Mouse (Mus musculus) heart, embryonic 12.5 days (tissue): ENCODE results near the gene Ccl17. TPM values are rescaled to one million over a fixed set of nuclear protein-coding genes. Genes with fewer than 3 reads are reported as not detected.

ENCODE experiments used
- ATAC-seq: fragments of 200-750 bp; cut with Nextera tagmentation; 2 replicates; pipeline ENCODE4 v1.8.0; 2017; ENCODE audit warnings: moderate TSS enrichment, moderate library complexity; ENCODE audit not compliant: insufficient number of reproducible peaks, low FRiP score
- H3K27ac ChIP-seq: fragments of 300-500 bp; sonication (generic); 2 replicates; pipeline ENCODE4 v1.5.1; 2016; ENCODE audit warnings: mild to moderate bottlenecking, moderate library complexity; ENCODE audit not compliant: poor library complexity, severe bottlenecking
- H3K27me3 ChIP-seq: fragments of 300-500 bp; sonication (generic); replicated peaks from 2 replicates; pipeline ENCODE4 v1.6.1; 2016; ENCODE audit warnings: mild to moderate bottlenecking, moderate library complexity
- H3K36me3 ChIP-seq: fragments of 300-500 bp; sonication (generic); 2 replicates; pipeline ENCODE4 v1.6.1; 2016; ENCODE audit warnings: mild to moderate bottlenecking, moderate library complexity
- H3K4me1 ChIP-seq: fragments of 300-500 bp; sonication (generic); replicated peaks from 2 replicates; pipeline ENCODE4 v1.6.1; 2016; ENCODE audit warnings: mild to moderate bottlenecking
- H3K4me2 ChIP-seq: fragments of 300-500 bp; sonication (generic); 2 replicates; pipeline ENCODE4 v1.6.1; 2016; ENCODE audit warnings: mild to moderate bottlenecking, moderate library complexity
- H3K4me3 ChIP-seq: fragments of 300-500 bp; sonication (generic); 2 replicates; pipeline ENCODE4 v1.5.1; 2016; ENCODE audit warnings: mild to moderate bottlenecking
- H3K9ac ChIP-seq: fragments of 300-500 bp; sonication (generic); 2 replicates; pipeline ENCODE4 v1.6.1; 2016; ENCODE audit warnings: mild to moderate bottlenecking, moderate library complexity
- H3K9me3 ChIP-seq: fragments of 300-500 bp; sonication (generic); replicated peaks from 2 replicates; pipeline ENCODE4 v1.6.1; 2016; ENCODE audit warnings: mild to moderate bottlenecking, moderate library complexity
- WGBS: fragments of 180-500 bp; shearing (Covaris S2); methylation state at CpG from one replicate; pipeline ENCODE4 v1.1.7; 2016; 5-methylcytosine and 5-hydroxymethylcytosine counted together
- polyA plus RNA-seq: library from polyadenylated mRNA; unstranded; fragments of >200 nt; fragmentation: Nextera tagmentation; extraction: Ambion mirVana; gene quantifications from 2 replicates; pipeline ENCODE4 v1.2.1, GENCODE M21; 2016

Gene Ccl17
- polyA plus RNA-seq, 1 experiment from 2014 or later = 0.75 TPM

DNA sequence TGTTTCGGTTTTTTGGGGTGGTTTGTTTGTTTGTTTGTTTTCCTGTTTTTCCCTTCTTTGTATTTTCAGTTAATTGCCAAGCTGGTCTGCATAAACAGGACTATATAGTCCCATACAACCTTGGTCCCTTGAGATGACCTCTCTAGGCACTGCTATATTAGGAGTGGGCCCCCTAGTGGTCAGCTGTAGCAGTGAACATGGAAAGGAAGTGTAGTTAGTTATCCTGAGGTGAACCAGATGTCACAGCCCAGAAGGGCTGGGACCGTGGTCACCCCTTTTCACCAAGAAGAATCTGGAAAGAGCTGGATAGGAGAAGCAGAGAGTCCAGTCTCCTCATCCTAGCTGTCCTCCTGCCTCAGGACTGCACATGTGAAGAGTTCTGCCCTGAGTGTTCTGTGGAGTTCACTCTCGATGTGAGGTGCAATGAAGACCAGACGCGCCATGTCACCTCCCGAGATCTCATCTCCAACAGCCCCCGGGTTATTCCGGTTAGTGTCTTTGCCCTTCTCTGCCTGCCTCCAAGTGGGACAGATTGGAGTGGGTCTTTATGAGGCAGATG is 51.2 kb downstream of the Ccl17 start:
- Histone ChIP-seq H3K9ac (no peak overlapping the region), H3K27ac (no peak overlapping the region), H3K36me3 (peaks cover 65% of the 10 kb centered on the region), H3K27me3 (no peaks in the 10 kb centered on the region), H3K9me3 (no peaks in the 10 kb centered on the region), H3K4me2 (no peak overlapping the region), H3K4me3 (no peak overlapping the region), H3K4me1 (peaks cover 28% of the 10 kb centered on the region)
- ATAC-seq = no peak
- WGBS = 65% methylated on average over 8 of the region's 8 CpGs

Other genes with a start within 250 kb of the Ccl17 start
- 25.4 and 26.0 TPM in 2 replicates for gene Rspry1, start 208.5 kb upstream of the Ccl17 start, polyA plus RNA-seq
- gene Fam192a, start 208.5 kb upstream of the Ccl17 start, polyA plus RNA-seq = 44.9 and 48.1 TPM in 2 replicates
- 129 and 142 TPM in 2 replicates for gene Arl2bp, start 143.9 kb upstream of the Ccl17 start, polyA plus RNA-seq
- gene Pllp, start 114.2 kb upstream of the Ccl17 start, polyA plus RNA-seq = 0.13 TPM in 1 of 2 replicates, not detected in the other
- gene Ccl22, start 64.9 kb upstream of the Ccl17 start, polyA plus RNA-seq = not detected in 2 replicates
- gene Cx3cl1, start 38.4 kb upstream of the Ccl17 start, polyA plus RNA-seq = 13.1 and 15.2 TPM in 2 replicates
- gene Coq9, start 27.9 kb downstream of the Ccl17 start, polyA plus RNA-seq = 118 and 121 TPM in 2 replicates
- gene Ciapin1, start 27.9 kb downstream of the Ccl17 start, polyA plus RNA-seq = 102 and 109 TPM in 2 replicates
- gene Polr2c, start 47.0 kb downstream of the Ccl17 start, polyA plus RNA-seq = 122 and 126 TPM in 2 replicates
- gene Dok4, start 65.9 kb downstream of the Ccl17 start, polyA plus RNA-seq = 53.3 and 54.2 TPM in 2 replicates
- gene Ccdc102a, start 107.6 kb downstream of the Ccl17 start, polyA plus RNA-seq = 26.2 and 28.2 TPM in 2 replicates
- 0.09 TPM in 1 of 2 replicates, not detected in the other for gene Adgrg5, start 113.2 kb downstream of the Ccl17 start, polyA plus RNA-seq
- 4.9 and 6.0 TPM in 2 replicates for gene Adgrg1, start 164.3 kb downstream of the Ccl17 start, polyA plus RNA-seq
- gene Adgrg3, start 207.2 kb downstream of the Ccl17 start, polyA plus RNA-seq = 2.7 and 3.1 TPM in 2 replicates
- not detected in 2 replicates for gene Drc7, start 244.7 kb downstream of the Ccl17 start, polyA plus RNA-seq